Mouse (Mus musculus) WW6 (cell line): ENCODE measurements at regions not wholly inside any gene's neighbourhood (a gene's known extent, or its start where the extent isn't known, plus 50 kb on each side); places are given as distances from the start of the nearest gene placed in this dataset.

Source experiments
- DNase-seq: peaks from one replicate; pipeline ENCODE4 v3.0.0-alpha.2; 2013; ENCODE audit warnings: low read depth, low spot score

DNA sequence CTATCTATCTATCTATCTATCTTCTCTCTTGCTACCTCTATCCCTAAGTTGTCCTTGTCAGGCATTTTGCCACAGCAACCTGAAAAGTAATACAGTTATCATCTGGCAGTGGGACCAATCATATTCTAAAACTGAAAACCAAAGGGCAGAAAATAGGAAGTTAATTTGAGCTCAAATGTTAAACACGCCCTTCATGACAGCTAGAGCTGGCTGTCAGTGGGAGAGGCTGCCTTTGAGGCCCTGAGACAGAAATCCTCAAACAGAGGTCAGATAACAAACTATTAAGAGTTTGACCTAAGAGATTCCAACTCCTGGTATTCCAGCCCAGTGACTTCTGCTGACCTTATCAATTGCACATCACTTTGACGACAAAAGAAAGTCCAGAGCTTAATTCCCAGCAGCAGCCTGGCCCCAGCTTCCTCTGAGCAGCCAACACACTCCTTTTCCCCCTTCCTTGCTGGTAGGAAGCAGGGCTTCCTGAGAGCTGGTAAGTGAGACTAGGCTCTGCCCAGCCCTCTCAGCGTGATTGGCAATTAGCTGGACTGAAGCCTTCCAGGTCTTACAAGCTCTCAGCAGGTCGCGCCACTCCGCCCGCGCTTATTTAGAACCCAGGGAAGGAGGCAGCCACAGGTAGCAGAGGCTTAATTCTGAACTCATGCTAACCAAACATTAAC lies 250.0 kb downstream of the Sec61b start:
- DNase-seq: peak; percentile 11

DNA sequence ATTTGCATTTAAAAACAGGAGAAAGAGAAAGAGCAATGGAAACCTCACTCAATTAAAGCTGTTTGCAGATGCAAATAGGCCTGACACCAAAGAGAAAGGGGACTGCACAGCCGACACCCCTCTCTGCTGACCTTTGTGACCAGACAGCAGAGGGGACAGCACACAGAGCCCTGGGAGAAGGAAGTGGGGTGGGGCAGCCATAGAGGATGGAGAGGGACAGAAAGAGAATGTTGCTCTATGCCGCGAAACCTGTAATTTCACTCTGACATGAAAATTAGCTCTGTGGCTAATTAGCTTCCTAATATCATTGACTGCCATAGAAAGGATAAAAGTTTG lies 250.5 kb downstream of the Sec61b start:
- no peak for DNase-seq

DNA sequence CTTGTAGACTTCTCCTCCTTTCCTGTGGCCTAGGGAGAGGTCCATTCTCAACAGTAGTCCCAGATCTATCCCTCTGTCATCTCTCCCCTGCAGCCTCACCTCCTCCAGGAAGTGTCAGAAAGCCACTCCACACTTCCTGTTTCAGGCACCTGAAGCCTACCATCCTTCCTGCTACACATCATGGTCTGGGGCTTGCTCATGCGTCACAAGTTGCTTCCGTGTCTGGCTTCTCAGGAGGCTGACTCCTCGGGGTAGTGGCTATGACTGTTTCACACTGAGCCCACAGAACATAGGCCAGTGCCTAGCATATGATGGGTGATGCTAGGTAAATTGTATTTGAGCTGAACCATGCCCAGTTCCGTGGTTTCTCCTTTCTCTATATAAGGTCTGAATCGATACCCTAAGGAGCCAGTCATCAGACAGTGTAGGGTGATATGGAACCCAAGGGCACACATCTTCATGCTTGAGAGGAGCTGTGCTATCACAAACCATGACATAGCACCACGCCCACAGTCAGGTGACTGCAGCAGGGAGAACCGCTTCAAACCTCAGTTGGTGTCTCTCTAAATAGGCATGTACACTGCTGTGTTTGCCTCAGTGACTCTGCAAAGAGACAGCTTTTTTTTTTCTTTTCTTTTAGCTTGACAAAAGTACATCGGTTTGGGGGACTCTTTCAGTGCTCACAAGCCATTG lies 272.2 kb downstream of the Sec61b start:
- no peak for DNase-seq

DNA sequence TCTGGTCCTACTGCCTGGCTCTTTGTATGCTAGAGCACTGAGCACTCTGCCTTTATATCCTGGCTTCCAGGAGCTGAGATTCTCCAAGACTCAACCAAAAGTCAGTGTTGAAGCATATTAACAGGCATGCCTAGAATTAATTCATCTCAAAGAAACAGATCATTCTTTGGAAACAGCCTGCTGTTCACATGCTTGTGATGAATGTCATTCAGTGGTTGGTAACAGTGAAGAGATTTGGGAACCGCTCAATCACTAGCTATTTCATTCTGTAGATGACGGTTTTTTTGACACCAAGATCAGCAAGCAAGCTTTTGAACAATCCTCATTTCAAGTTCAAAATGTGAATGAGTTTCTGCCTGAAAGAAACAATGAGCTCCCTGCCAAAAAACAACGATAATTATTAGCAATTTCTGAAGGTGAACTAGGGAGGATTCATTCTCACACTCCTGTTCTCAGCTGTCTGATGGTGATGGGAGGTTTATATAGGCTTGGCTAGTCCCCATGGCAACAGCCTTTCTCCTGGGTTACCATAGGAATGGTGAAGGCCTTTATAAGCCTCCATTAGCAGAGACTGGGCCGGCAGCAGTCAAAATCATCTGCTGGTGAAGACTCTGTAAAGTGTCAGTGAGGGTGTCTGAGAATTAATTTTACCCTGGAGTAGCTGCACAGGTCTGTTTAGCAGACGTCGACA lies 272.6 kb upstream of the Nr4a3 start:
- no peak for DNase-seq

DNA sequence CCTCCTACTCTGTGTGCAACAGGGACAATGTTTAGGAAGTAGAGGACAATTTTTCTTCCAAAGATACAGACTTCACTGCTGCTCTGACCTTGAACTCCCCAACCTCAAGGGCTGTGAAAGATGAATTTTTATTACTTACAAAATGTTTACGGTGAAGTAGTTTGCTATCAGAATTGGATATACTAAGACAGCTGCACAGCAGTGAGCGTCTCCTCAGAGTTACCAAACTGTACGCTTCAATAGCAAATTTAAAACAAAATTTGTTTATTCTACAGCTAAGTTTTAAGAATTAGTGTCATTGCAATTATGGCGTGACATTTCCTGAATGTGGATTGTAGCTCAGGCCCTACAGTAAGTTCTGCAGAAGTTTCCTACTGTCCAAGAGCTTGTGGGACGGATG lies 270.3 kb upstream of the Nr4a3 start:
- DNase-seq: no peak

DNA sequence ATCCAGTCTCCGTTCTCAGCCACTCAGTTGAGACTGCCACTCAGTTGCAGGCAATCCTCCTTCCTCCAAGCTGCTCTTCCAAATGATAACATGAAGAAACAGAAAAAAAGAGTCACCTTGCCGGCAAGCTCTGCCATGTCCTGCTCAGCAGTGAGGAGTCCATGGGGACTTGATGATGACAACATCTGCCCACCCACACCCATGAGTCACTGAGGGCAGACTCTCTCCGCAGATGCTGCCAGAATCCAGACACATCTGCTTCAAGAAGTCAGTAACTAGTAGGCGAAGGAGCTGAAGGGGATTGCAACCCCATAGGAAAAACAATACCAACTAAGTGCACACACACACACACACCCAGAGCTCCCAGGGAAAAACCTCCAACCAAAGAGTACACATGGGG lies 263.9 kb upstream of the Nr4a3 start:
- DNase-seq: no peak

DNA sequence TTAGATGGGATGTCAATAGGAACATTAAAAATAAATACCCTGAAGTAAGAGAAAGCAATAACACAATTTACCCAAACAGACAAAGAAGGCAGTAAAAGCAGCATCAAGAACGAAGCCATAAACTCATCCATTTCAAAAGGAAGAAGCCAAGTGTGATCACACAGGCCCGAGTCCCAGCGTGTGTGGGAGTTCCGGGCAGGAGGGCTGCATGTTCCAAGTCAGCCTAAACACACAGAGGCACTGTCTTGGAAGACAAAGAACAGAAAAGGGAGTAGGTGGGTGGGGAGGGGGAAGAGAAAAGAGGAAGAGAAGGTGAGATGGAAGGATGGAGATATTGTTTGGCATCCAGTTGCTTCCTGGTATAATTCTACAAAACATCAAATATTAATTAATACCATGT lies 248.0 kb upstream of the Nr4a3 start:
- no peak for DNase-seq

GRCm38 (mm10) chr4:47799165-47799564 lies 245.8 kb upstream of the Nr4a3 start:
- DNase-seq: no peak

GRCm38 (mm10) chr4:47803111-47803510 lies 241.8 kb upstream of the Nr4a3 start:
- no peak for DNase-seq

- no peak for DNase-seq
Measured at GRCm38 (mm10) chr4:47807877-47808276, 237.1 kb upstream of the Nr4a3 start.

DNA sequence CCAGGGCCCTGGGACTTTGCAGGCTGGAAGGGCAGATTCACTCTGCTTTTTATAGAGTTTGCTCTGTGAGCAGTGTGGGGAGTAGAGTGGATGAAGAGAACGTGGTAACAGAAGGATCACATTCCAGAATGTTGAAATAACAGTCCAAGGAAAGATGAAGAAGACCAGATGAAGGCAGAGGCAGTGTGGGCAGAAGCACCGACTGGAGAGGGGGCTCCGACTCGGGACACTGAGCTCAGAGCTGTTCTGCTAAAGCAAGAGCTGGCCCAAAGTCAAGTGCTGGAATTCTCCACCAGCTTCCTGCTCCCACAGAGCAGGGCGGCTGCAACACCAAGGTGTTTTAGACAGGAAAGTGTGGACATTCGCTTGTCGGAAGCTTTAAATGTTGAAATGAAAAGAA lies 230.9 kb upstream of the Nr4a3 start:
- no peak for DNase-seq

DNA sequence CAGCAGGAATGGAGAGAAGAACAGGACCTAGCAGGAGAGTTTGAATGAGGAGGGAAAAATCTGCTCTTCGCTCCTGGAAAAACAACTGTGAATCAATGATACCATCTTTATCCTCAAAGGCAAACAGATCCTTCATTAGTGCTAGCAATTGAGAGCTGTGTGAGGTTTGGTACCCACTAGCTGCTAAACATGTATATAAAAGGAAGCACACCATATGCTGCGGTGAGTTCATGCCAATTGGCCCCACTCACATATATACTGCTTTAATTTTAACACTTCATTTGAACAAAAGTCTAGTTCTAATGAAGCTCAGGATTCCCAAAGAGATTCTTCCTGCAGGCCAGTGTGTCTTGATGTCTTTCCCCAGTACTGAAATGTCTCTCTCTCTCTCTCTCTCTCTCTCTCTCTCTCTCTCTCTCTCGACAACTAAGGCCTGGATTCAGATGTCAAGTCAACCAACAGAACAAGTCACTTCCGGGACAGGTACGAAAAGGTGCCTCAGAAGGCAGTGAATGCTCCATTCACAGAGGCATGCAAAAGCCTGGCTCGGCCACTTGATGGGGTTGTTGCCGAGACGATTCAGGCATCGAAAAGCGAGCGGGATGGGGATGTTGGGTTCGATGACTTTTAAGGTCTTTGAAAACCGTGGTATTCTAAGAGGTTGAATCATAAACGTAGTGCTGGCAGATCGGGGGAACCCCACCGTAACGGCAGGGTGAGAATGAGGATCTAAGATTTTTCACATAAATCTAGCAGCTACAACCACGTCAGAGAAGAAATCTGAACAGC lies 226.4 kb upstream of the Nr4a3 start:
- DNase-seq: no peak

- DNase-seq: no peak
Measured at GRCm38 (mm10) chr4:47820562-47820961, 224.4 kb upstream of the Nr4a3 start.

GRCm38 (mm10) chr4:47823299-47823698 lies 221.7 kb upstream of the Nr4a3 start:
- DNase-seq: no peak

DNA sequence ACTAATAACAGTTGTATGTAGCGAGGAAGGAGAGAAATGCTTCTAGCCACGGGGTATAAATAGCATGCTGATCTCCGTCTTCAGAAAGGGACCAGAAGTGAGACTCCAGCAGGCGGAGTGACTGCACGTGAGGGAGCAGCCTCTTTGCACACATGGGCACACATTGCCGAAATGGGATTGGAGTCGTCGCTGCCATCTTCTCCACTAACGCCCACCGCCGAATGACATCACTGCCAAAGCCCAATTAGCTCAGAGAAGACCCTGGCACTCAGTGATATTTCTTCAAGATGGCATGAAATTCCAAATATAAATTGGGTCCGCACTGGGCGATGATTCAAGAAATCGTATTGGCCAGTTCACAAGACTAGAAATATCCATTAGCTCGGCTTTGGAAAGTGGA lies 220.9 kb upstream of the Nr4a3 start:
- DNase-seq: no peak

DNA sequence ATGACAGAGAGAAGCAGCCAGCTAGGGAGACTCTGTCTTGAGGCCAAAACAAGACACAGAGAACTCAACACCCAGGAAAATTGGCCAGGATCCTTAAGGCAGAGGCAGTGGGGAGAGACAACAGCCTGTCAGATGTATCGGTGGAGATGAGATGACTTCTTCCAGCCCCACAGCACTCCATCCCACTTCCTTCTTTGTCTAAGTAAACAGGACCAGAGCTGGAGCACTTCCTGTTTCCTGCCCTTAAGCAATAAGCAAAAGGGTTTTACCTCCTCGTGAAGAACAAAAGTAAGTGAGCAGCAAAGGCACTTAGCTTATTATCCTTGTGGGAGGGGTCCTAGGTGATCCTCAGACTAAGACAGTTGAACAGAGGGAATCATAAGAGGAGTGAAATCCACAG lies 212.0 kb upstream of the Nr4a3 start:
- DNase-seq: no peak

DNA sequence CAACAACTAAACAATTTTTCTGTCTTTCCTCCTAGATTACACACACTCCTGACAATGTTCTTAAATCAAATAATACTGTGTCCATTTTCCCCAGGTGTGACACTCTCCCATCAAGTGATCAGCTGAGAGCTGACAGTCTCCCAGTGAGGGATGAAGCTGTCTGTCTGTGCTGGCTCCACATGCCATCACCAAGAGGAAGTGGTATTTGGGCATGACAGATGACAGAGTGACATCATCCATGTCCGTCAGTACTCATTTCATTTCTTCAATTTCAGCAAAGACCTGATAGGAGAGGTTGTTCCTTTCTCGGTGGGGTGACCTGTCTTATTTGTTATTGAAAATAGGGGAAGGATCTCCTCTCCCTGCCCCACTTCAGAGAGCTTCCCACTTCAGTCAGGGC lies 206.5 kb upstream of the Nr4a3 start:
- no peak for DNase-seq

DNA sequence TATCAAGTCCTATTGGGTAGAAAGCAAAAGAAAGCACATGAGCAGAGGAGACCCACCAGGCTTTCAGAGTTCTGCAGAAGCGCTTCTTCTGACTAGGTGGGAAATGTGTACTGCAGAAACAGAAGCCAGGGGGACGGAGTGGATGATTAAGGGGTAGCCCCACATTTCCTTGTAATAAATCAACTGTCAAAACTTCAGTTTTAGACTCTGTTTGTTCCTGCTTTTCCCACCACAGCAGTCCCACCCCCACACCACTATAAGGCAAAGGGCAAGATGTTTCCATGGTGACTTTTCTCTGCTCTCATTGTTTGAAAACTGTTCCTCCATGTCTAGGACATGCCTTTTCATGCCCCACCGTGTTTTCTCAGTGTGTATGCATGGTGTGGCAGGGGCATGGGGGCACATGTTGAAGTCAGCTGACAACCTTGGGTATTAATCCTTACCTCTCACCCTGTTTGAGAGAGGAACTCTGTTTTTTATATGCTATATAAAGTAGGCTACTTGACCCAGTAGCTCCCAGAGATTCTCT lies 202.8 kb upstream of the Nr4a3 start:
- DNase-seq: no peak

GRCm38 (mm10) chr4:47845239-47845638 lies 199.7 kb upstream of the Nr4a3 start:
- DNase-seq: no peak

GRCm38 (mm10) chr4:47846389-47847318 lies 198.3 kb upstream of the Nr4a3 start:
- no peak for DNase-seq

- DNase-seq: no peak
Measured at GRCm38 (mm10) chr4:47861151-47861550, 183.8 kb upstream of the Nr4a3 start.
